Mouse (Mus musculus): ENCODE measurements around the gene Nrsn2.

Gene Nrsn2

GRCm38 (mm10) chr2:152339631-152340179, 36.7 kb downstream of the Nrsn2 start:
- no peaks in the 10 kb centered on the region for H3K27me3 ChIP-seq (ENCODE audit: insufficient read depth, low read length)
- no peak for TF ChIP-seq POU5F1 (IDR thresholded peaks at IDR 0.05; ENCODE audit: borderline replicate concordance, low read length)
- no peak for TF ChIP-seq NANOG (IDR thresholded peaks at IDR 0.05; ENCODE audit: borderline replicate concordance, low read length)
- TF ChIP-seq CTCF (conservative IDR thresholded peaks at IDR 0.05; ENCODE audit: low read length), result no peak
- peaks cover 68% of the 10 kb centered on the region for H3K4me1 ChIP-seq (replicated peaks; ENCODE audit: low read depth, low read length)
- no peaks in the 10 kb centered on the region for H3K9me3 ChIP-seq (ENCODE audit: low read length)
- peaks cover 62% of the 10 kb centered on the region for H3K36me3 ChIP-seq (ENCODE audit: insufficient read depth, low read length)
- peak overlapping the region; percentile 72 for H3K4me3 ChIP-seq (replicated peaks; ENCODE audit: low read length)

DNA sequence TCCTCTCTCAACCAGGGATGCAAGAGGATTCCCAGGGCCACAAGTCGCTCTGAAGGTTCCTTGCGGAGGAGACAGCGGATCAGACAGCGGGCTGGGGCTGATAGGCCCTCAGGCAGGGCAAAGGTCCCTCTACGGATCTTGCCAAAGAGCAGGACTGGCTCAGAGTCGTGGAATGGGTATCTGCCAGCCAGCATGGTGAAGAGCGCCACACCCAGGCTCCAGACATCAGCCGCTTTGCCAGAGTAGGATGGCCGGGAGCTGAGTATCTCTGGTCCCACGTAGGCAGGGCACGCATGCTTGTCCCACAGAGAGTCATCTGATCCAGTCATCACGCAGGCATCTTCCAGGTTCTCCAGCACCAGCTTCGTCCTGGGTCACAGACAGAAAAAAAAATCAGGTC, 38.1 kb downstream of the Nrsn2 start:
- peaks cover 73% of the 10 kb centered on the region for H3K4me1 ChIP-seq (replicated peaks; ENCODE audit: low read depth, low read length)
- H3K4me3 ChIP-seq (replicated peaks; ENCODE audit: low read length), result 0 out of 2 replicates have a peak overlapping the region, but pooled peaks have one; percentile 10
- H3K9me3 ChIP-seq (ENCODE audit: low read length), result no peaks in the 10 kb centered on the region
- H3K36me3 ChIP-seq (ENCODE audit: insufficient read depth, low read length), result peaks cover 62% of the 10 kb centered on the region
- H3K27me3 ChIP-seq (ENCODE audit: insufficient read depth, low read length), result no peaks in the 10 kb centered on the region
- no peak for TF ChIP-seq NANOG (IDR thresholded peaks at IDR 0.05; ENCODE audit: borderline replicate concordance, low read length)
- TF ChIP-seq POU5F1 (IDR thresholded peaks at IDR 0.05; ENCODE audit: borderline replicate concordance, low read length), result no peak
- no peak for TF ChIP-seq CTCF (conservative IDR thresholded peaks at IDR 0.05; ENCODE audit: low read length)

DNA sequence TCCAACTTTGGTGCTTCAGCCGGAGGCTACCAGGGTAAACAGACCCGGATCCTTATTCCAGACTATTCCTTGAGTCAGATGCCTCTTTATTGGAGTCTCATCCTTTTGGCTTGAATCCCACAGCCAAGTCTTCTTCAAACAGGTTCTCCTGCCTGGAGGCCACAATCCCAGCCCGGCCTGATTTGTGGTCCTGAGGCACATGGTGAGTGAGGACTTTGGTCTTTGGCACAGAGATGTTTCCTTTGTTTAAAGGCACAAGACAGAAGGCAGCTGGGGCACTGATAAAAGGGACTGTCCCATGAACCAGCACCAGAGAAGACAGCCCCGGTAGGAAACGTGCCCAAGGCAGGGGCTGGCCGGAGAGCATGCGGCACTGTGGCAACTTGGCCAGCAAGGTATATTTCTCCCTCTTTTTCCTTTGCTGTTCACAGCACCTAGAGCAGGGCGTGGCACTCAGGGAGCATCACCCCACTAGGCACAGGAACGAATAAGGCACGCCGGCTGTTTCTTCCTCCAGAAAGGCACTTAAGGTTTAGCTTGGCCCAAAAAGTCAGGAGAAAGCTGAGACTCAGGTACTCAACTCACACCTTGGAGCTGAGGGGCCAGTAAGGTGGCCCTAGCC, 38.7 kb downstream of the Nrsn2 start:
- TF ChIP-seq POU5F1 (IDR thresholded peaks at IDR 0.05; ENCODE audit: borderline replicate concordance, low read length) (no peak), CTCF (conservative IDR thresholded peaks at IDR 0.05; ENCODE audit: low read length) (no peak), NANOG (IDR thresholded peaks at IDR 0.05; ENCODE audit: borderline replicate concordance, low read length) (no peak)
- Histone ChIP-seq H3K27me3 (ENCODE audit: insufficient read depth, low read length) (no peaks in the 10 kb centered on the region), H3K4me1 (replicated peaks; ENCODE audit: low read depth, low read length) (peaks cover 73% of the 10 kb centered on the region), H3K36me3 (ENCODE audit: insufficient read depth, low read length) (peaks cover 58% of the 10 kb centered on the region), H3K4me3 (replicated peaks; ENCODE audit: low read length) (0 out of 2 replicates have a peak overlapping the region, but pooled peaks have one; percentile 10), H3K9me3 (ENCODE audit: low read length) (no peaks in the 10 kb centered on the region)

GRCm38 (mm10) chr2:152336856-152337255, 39.6 kb downstream of the Nrsn2 start:
- Histone ChIP-seq H3K9me3 (ENCODE audit: low read length) (no peaks in the 10 kb centered on the region), H3K27me3 (ENCODE audit: insufficient read depth, low read length) (no peaks in the 10 kb centered on the region), H3K4me1 (replicated peaks; ENCODE audit: low read depth, low read length) (peaks cover 68% of the 10 kb centered on the region), H3K4me3 (replicated peaks; ENCODE audit: low read length) (no peak overlapping the region), H3K36me3 (ENCODE audit: insufficient read depth, low read length) (peaks cover 50% of the 10 kb centered on the region)
- TF ChIP-seq POU5F1 (IDR thresholded peaks at IDR 0.05; ENCODE audit: borderline replicate concordance, low read length) (no peak), NANOG (IDR thresholded peaks at IDR 0.05; ENCODE audit: borderline replicate concordance, low read length) (no peak), CTCF (conservative IDR thresholded peaks at IDR 0.05; ENCODE audit: low read length) (no peak)

DNA sequence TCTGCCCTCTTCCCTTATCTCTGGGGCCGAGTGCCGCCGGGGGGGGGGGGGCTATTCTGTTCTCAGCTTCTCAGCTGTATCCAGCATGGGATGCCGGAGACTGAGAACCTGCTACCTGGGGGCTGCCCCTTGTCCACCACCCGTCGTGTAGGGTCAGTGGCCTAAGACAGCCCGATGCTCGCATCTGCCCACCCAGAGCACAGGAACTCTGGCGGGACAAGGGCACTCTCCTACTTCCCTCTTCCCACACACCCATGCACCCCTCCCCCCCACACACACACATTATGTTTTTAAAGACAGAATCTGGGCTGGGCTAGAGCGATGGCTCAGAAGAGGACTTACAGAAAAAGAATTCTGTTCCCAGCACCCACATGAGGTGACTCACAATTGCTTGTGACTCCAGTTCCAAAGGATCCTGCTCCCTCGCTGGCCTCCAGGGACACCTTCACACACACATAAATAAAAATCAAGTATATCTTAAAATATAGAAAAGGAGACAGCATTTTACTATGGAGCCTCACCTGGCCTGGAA, 41.1 kb downstream of the Nrsn2 start:
- TF ChIP-seq POU5F1 (IDR thresholded peaks at IDR 0.05; ENCODE audit: borderline replicate concordance, low read length) (no peak), CTCF (conservative IDR thresholded peaks at IDR 0.05; ENCODE audit: low read length) (no peak), NANOG (IDR thresholded peaks at IDR 0.05; ENCODE audit: borderline replicate concordance, low read length) (no peak)
- H3K36me3 ChIP-seq (ENCODE audit: insufficient read depth, low read length), result peaks cover 47% of the 10 kb centered on the region
- H3K4me3 ChIP-seq (replicated peaks; ENCODE audit: low read length), result no peak overlapping the region
- no peaks in the 10 kb centered on the region for H3K27me3 ChIP-seq (ENCODE audit: insufficient read depth, low read length)
- peaks cover 77% of the 10 kb centered on the region for H3K4me1 ChIP-seq (replicated peaks; ENCODE audit: low read depth, low read length)
- no peaks in the 10 kb centered on the region for H3K9me3 ChIP-seq (ENCODE audit: low read length)

DNA sequence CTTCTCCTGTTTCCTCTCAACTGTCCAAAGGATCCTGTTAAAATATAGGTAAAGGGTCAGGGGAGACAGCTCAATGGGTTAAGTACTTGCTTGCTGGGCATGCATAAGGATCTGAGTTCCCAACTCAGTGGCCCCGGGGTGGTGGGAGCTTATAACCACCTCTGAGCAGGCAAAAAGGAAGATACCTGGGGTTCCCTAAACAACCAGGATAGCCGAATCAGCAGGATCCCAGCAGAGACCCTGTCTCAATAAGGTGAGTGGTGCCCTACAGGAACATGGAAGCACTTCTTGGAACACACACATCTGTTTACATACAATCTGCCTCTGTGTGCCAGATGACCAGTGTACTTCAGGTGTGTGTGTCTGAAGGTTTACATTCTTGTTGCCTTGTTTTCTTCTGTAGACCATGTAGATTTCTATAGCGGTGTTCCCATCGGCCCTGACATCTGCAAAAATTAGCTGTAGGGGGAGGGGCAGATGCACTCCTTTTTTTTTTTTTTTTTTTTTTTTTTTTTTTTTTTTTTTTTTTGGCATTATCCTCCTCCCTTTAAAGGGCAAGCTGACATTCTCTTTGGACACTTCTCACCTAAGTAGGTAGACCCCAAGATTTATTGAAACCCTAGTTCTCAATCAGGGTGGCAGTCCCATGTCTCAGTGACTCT, 43.0 kb downstream of the Nrsn2 start:
- TF ChIP-seq POU5F1 (IDR thresholded peaks at IDR 0.05; ENCODE audit: borderline replicate concordance, low read length), result no peak
- no peak for TF ChIP-seq CTCF (conservative IDR thresholded peaks at IDR 0.05; ENCODE audit: low read length)
- TF ChIP-seq NANOG (IDR thresholded peaks at IDR 0.05; ENCODE audit: borderline replicate concordance, low read length), result no peak
- H3K9me3 ChIP-seq (ENCODE audit: low read length), result no peaks in the 10 kb centered on the region

DNA sequence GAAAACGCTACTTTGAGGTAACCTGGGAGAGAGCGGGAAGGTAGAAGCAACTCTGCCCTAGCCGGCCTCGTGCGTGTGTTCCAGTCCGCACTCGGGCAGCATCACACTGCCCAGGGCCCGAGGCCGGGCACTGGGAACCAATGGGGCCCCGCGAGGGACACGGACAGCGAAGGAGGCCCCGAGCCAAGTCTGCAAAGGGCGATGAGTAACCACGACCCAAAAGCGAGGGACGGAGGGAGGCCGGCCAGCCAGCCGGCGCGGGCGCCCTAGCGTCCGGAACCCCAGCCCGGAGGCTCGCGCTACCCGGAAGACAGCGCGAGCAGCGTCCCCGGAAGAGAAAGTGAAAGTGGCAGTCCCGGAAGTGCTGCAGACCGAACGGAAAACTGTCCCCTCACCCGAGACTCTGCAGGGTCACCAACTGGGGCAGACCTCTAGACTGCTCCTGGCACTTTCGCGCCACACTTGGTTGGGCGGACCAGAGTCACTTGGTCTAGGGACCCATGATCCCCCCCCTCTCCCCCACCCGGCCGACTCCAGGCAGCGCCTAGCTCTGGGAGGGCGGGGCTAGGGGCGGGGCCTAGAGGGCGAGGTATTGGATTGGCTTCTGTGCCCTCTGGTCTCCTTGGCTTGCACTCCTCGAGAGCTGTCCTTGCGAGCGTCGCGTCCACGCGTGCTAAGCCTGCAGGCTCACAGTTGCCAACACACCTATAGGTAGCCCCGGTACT, 44.2 kb downstream of the Nrsn2 start, which contains the start of gene Rbck1:
Gene Rbck1 (minus strand): TSS at position 553 of the 725 bp plus-strand sequence.
- Histone ChIP-seq H3K4me3 (replicated peaks; ENCODE audit: low read length) (peak within 1 kb of the TSS; percentile 97), H3K36me3 (ENCODE audit: insufficient read depth, low read length) (peaks cover 48% of the 10 kb centered on the region), H3K9me3 (ENCODE audit: low read length) (no peaks in the 10 kb centered on the region), H3K4me1 (replicated peaks; ENCODE audit: low read depth, low read length) (peaks cover 76% of the 10 kb centered on the region), H3K27me3 (ENCODE audit: insufficient read depth, low read length) (no peaks in the 10 kb centered on the region)
- TF ChIP-seq NANOG (IDR thresholded peaks at IDR 0.05; ENCODE audit: borderline replicate concordance, low read length) (no peak), POU5F1 (IDR thresholded peaks at IDR 0.05; ENCODE audit: borderline replicate concordance, low read length) (no peak), CTCF (conservative IDR thresholded peaks at IDR 0.05; ENCODE audit: low read length) (no peak)

More for the DNA sequence above, 43.0 kb downstream of the Nrsn2 start:
- Histone ChIP-seq H3K4me1 (replicated peaks; ENCODE audit: low read depth, low read length) (peaks cover 77% of the 10 kb centered on the region), H3K27me3 (ENCODE audit: insufficient read depth, low read length) (no peaks in the 10 kb centered on the region), H3K36me3 (ENCODE audit: insufficient read depth, low read length) (peaks cover 48% of the 10 kb centered on the region), H3K4me3 (replicated peaks; ENCODE audit: low read length) (no peak overlapping the region)
